ENCODE assay signal across 28 mouse cellular contexts in genomic region chr6:58896648-58897047, GRCm38 (mm10). TPM values are rescaled to one million over a fixed set of nuclear protein-coding genes. Genes with fewer than 3 reads are reported as not detected.
DNase-seq lines count a peak whose midpoint lies in the region; ATAC-seq lines count a peak whose summit lies in the region.
"Had no signal": no experiment of that assay in that cellular context is flagged by ENCODE, and none has a peak within 500 bp of the region (broad histone marks: within the 10 kb centered on the region; RNA-seq: fewer than 3 reads in every experiment).

No protein-coding gene starts in this region.

- H3K4me1 ChIP-seq in heart, embryonic 12.5 days (replicated peaks): no peaks in the 10 kb centered on the region
- peaks cover 6% of the 10 kb centered on the region for H3K4me1 ChIP-seq in heart, embryonic 15.5 days (replicated peaks)
- H3K4me1 ChIP-seq in heart, embryonic 10.5 days: no peaks in the 10 kb centered on the region
- H3K4me1 ChIP-seq: embryonic facial prominence, embryonic 12.5 days; hindbrain, embryonic 13.5 days; midbrain, embryonic 13.5 days; neural tube, embryonic 13.5 days had no signal

- H3K27me3 ChIP-seq in heart, embryonic 12.5 days (replicated peaks): no peaks in the 10 kb centered on the region
- H3K27me3 ChIP-seq in heart, embryonic 15.5 days: no peaks in the 10 kb centered on the region
- no peaks in the 10 kb centered on the region for H3K27me3 ChIP-seq in heart, embryonic 10.5 days (ENCODE audit: insufficient read depth, poor library complexity, severe bottlenecking)
- H3K27me3 ChIP-seq: embryonic facial prominence, embryonic 12.5 days; hindbrain, embryonic 13.5 days; liver, embryonic 12.5 days; midbrain, embryonic 13.5 days; neural tube, embryonic 13.5 days had no signal

- H3K36me3 ChIP-seq in heart, embryonic 12.5 days: peaks cover 43% of the 10 kb centered on the region
- peaks cover 31% of the 10 kb centered on the region for H3K36me3 ChIP-seq in heart, embryonic 15.5 days
- peaks cover 10% of the 10 kb centered on the region; the same call in 1 of the 2 replicates for H3K36me3 ChIP-seq in heart, embryonic 10.5 days
- H3K36me3 ChIP-seq: embryonic facial prominence, embryonic 12.5 days; liver, embryonic 12.5 days had no signal

- H3K4me3 ChIP-seq in heart, embryonic 12.5 days: no peak overlapping the region
- no peak overlapping the region for H3K4me3 ChIP-seq in heart, embryonic 15.5 days
- no peak overlapping the region for H3K4me3 ChIP-seq in heart, embryonic 10.5 days
- H3K4me3 ChIP-seq: embryonic facial prominence, embryonic 12.5 days; hindbrain, embryonic 13.5 days; liver, embryonic 12.5 days; midbrain, embryonic 13.5 days; neural tube, embryonic 13.5 days had no signal

- ATAC-seq in heart, embryonic 12.5 days (ENCODE audit: insufficient number of reproducible peaks, low FRiP score): no peak
- ATAC-seq in heart, embryonic 15.5 days (replicated peaks; ENCODE audit: insufficient number of reproducible peaks, insufficient read depth, low FRiP score, low read depth): peak; percentile 73; the same call in 1 of the 2 replicates
- ATAC-seq: forebrain, embryonic 14.5 days; intestine, embryonic 16.5 days; liver, embryonic 12.5 days; liver, postnatal 0 days; lung, postnatal 0 days; midbrain, embryonic 13.5 days had no signal

- no peak overlapping the region for H3K9ac ChIP-seq in heart, embryonic 12.5 days
- no peak overlapping the region for H3K9ac ChIP-seq in heart, embryonic 15.5 days
- H3K9ac ChIP-seq: embryonic facial prominence, embryonic 12.5 days; hindbrain, embryonic 13.5 days; liver, embryonic 12.5 days; liver, postnatal 0 days; midbrain, embryonic 13.5 days; neural tube, embryonic 13.5 days had no signal

- H3K9me3 ChIP-seq in heart, embryonic 12.5 days (replicated peaks): no peaks in the 10 kb centered on the region
- H3K9me3 ChIP-seq in heart, embryonic 15.5 days (replicated peaks): no peaks in the 10 kb centered on the region
- H3K9me3 ChIP-seq in heart, embryonic 10.5 days: no peaks in the 10 kb centered on the region
- H3K9me3 ChIP-seq: embryonic facial prominence, embryonic 12.5 days; hindbrain, embryonic 13.5 days; liver, embryonic 12.5 days; midbrain, embryonic 13.5 days; neural tube, embryonic 13.5 days had no signal

- intact Hi-C loops in heart, postnatal 10 days (cut with DNase I): no loop called here

- H3K27ac ChIP-seq in heart, embryonic 12.5 days (ENCODE audit: poor library complexity, severe bottlenecking): no peak overlapping the region
- H3K27ac ChIP-seq in heart, embryonic 15.5 days: peak overlapping the region; percentile 69
- H3K27ac ChIP-seq in heart, embryonic 10.5 days: no peak overlapping the region
- H3K27ac ChIP-seq: embryonic facial prominence, embryonic 12.5 days; hindbrain, embryonic 13.5 days; liver, embryonic 12.5 days; macrophage; midbrain, embryonic 13.5 days; neural tube, embryonic 13.5 days had no signal

- DNase-seq in heart, adult 18-20 months: peak; percentile 42 to 65
- DNase-seq in heart, embryonic 10.5 days (ENCODE audit: low spot score): no peak
- DNase-seq in heart, postnatal 10 days: peak; percentile 18 to 42
- DNase-seq in kidney, adult 8-10 months: no peak
- DNase-seq: adrenal gland, postnatal 36 days; B cell, adult 2 months; cerebellum, adult 11 months; cerebellum, adult 9-10 months; embryo, embryonic 11 days; gastrocnemius, postnatal 10 days; kidney, adult 9 months; kidney, postnatal 10 days; layer of hippocampus, postnatal 36 days; left cerebral cortex, postnatal 4 days; liver, postnatal 0 days; right cerebral cortex, postnatal 4 days had no signal

- no peak overlapping the region for H3K4me2 ChIP-seq in heart, embryonic 12.5 days
- no peak overlapping the region for H3K4me2 ChIP-seq in heart, embryonic 15.5 days
- H3K4me2 ChIP-seq: embryonic facial prominence, embryonic 12.5 days; hindbrain, embryonic 13.5 days; liver, embryonic 12.5 days; midbrain, embryonic 13.5 days; neural tube, embryonic 13.5 days had no signal

- WGBS in heart, embryonic 12.5 days: 61% methylated on average over 3 of the region's 3 CpGs
- 47% methylated on average over 3 of the region's 3 CpGs for WGBS in heart, embryonic 15.5 days
- 80% methylated on average over 3 of the region's 3 CpGs for WGBS in heart, embryonic 10.5 days

RNA-seq across cellular contexts. Expression of gene Nap1l5, which starts 10.2 kb away (rescaled TPM):
- total RNA-seq in heart, adult 18-20 months (2021): 1 to 10 TPM in 1 of 2 experiments, under 1 TPM in 1; 0.75 to 1.3 TPM
- polyA plus RNA-seq in heart, embryonic 12.5 days (2016; fragmentation: Nextera tagmentation; extraction: Ambion mirVana): 1.6 and 1.9 TPM in 2 replicates
- 1.1 and 1.8 TPM in 2 replicates for polyA plus RNA-seq in heart, embryonic 15.5 days (2015; fragmentation: Nextera tagmentation; extraction: Ambion mirVana)
- polyA plus RNA-seq in heart, embryonic 10.5 days (2016; fragmentation: Nextera tagmentation; extraction: Ambion mirVana): 1.5 and 1.8 TPM in 2 replicates
- total RNA-seq in heart, postnatal 10 days (2021): under 1 TPM; 0.30 to 0.62 TPM
- total RNA-seq: megakaryocyte-erythroid progenitor cell, adult 5-6 weeks had no signal
- polyA plus RNA-seq: macrophage had no signal

Comparison
In these comparisons a context has a peak if more than half of its experiments do, and no peak if none do; other contexts are left out.
1. DNase-seq: peak in heart, adult 18-20 months (2 of 2) and heart, postnatal 10 days (2 of 2); none in heart, embryonic 10.5 days (single experiment) and kidney, adult 8-10 months (0 of 2).